Mouse (Mus musculus) spleen, adult 18-20 months (tissue): Measurements from ENCODE around the gene Mia.
A peak's percentile ranks its signal among the peaks of the same experiment; 100 is the strongest.

Experiments used
- DNase-seq, 2 experiments: peaks; one replicate each; pipeline ENCODE4 v3.0.0; 2022; ENCODE audit warnings: mixed read lengths in 2 of 2

Mia gene

DNA sequence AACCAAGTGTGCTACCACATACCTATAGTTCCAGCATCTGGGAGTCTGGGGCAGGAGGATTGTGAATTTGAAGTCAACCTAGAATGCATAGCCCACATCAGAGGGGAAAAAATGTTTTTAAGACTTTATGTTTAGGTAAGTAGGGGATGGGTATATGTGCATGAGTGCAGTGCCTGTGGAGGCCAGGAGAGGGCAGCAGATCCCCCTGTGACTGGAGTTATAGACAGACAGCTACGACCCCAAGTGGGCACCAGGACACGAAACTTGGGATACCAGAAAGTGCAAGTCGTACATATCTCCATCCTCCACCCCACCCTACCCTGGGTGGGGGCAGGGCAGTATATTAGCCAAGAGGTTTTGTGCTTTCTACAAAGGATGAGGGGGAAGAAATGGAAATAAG lies 4.0 kb upstream of the Mia start:
- peak in 1 of 2 experiments; percentile 41 for DNase-seq

DNA sequence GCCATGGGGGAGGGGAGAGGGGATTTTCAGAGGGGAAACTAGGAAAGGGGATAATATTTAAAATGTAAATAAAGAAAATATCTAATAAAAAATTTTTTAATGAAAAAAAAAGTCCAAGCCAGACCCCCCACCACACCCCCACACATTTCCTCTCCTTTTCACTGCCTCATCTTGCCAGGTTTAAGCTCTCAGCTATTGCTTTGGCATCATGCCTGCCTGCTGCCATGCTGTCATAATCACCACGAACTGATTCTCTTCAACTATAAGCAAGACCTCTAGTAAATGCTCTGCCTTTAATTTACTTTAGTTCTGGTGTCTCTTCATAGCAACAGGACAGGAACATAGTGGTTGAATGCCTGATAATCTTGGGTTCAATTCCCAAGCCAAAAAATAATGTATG lies 1.5 kb upstream of the Mia start:
- DNase-seq, result no peak

DNA sequence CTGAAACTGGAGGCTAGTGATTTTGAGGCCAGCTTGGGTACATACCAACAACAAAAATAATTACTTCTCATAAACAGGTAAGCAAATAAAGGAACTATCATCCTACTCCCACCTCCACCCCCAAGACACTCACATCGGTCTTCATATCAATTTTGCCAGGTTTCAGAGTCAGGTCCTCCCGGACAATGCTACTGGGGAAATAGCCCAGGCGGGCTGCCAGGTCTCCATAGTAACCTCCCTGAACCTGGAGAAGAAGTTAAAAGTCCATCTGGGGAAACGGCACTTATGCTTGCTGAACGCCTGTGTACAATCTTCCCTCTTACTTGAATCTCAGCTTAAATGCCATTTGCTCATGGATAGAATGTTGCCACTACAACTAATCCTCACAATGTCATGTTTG lies 921 bp downstream of the Mia start:
- no peak for DNase-seq

GRCm38 (mm10) chr7:27179217-27179918 lies 1.6 kb downstream of the Mia start:
- DNase-seq, result no peak

GRCm38 (mm10) chr7:27178324-27179216 lies 2.4 kb downstream of the Mia start, which contains the start of gene Rab4b:
TSS of gene Rab4b (minus strand) at chr7:27178896.
- peak; percentile 96 to 99 for DNase-seq

DNA sequence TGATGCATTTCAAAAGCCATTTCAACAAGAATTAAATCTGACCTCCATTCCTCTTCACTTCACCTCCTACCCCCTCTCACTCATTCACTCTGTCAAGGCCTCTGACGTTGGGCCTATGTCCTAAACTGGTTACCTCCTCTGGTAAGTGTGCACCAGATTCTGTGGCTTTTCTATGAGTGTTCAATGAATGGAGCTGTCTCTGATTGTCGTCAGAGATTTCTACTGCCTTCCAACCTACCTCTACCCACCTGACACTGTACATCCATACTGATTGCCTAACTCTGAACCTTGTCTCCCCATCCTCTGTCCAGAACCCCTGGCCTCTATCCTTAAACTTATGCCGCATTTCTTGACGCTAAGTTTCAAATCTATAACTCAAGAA lies 3.0 kb downstream of the Mia start:
- DNase-seq, result no peak

DNA sequence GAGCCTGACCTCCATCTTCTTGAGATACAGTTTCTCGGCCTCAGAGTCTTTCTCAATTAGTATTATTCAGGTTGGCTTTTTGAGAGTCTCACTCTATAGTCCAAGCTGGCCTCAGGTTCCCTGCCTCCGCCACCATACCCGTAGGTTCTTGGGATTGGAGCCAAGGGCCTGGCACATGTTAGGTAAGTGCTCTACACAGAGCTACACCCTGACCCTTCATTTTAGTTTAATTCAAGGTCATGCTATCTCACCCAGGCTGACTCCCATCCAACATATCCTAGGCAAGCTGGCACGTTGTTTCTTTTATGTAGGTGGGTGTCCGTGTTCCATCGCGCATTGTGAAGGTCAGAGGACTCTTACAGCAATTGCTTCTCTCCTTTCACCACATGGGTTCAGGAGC lies 6.1 kb downstream of the Mia start:
- DNase-seq, result no peak

- no peak for DNase-seq
Observed at GRCm38 (mm10) chr7:27174496-27174895, 6.5 kb downstream of the Mia start.

DNA sequence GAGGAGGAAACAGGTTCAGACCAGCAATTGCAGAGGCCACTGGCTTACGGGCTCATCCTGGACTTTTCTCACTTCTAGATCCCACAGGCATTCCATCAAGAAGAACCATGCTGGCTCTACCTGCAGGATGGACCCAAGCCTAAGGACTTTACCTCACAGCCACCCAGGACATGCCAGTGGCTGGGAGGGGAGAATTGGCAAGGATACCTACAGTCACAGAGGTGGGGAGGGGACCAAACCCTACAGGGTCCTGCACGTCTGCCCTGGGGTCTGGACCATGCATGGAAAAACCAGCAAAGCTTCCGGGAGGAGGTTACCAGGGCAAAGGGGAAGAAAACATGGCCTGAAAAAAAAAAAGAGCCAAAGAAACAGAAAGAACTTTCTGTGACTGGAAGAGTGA lies 10.0 kb downstream of the Mia start:
- no peak for DNase-seq

GRCm38 (mm10) chr7:27168371-27168770 lies 12.6 kb downstream of the Mia start:
- no peak for DNase-seq

DNA sequence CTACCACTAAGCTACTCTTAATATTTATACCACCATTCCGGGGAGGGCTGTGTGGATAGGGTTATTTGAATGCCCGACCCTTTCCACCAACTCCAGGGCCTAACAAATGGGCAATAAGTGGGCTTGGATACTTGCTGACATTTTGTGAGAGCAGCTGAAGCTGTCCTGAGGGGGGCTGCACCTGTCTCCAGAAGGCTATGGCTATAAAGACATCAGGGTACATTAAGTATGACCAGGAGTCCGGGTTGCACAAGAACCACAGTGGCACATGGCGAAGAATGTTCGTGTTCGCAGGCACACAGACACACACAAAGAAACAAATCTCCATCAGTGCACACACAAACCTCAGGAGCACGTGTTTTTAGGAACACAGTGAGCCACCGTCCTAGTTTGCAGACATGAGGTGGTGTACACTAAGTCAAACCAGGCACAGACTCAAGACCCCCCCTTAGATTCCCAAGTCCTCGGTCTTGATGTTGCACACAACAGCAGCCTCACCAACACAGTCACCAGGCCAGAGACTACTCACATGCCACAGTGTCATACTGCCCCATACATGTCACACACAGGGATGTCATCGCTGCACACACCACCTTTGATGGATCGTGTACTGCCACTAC lies 13.4 kb downstream of the Mia start:
- DNase-seq, result no peak

DNA sequence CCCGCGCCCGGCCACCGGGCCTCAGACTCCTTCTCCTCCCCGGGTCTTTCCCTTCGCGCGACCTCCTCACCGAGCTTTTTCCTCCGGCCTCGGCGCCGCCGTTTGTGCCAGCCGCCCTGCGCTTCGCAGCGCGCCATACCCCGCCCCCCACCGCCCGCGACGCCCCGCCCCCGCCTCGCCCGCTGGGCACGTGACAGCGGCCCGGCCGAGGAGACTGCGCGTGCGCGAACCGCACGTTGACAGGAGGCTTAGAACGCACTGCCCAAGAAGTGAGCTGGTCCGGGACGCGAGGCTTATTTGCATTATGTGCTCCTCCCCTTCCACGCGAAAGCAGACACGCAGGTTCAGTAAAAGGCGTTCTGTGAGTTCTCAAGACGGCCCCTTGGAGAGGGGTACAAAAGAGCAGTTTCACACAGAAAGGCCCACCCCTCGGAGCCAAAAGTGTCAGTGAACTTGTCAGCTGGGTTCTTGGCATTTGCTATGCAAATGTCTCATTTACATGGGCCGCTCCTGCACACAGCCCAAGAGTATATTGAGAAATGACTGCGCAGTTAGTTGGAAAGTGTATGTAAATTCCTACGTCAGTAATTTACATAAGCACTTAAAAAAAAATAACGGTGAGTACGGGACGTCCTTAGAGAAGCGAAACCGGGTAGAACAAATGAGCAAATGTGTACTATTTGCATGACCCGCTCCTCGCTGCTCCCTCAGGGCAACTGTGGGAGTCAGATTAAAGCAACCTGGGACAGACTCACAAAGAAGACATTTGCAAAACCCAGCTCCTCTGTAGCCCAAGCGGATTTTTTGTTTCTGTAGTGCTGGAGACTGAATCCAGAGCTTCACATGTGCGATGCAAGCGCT lies 14.1 kb downstream of the Mia start, which contains the start of gene Egln2:
Gene Egln2 (minus strand): TSS at position 189 of the 861 bp plus-strand sequence.
- DNase-seq, result peak; percentile 93 to 94

GRCm38 (mm10) chr7:27166229-27166613 lies 14.7 kb downstream of the Mia start:
- peak; percentile 84 to 87 for DNase-seq

GRCm38 (mm10) chr7:27165696-27166095 lies 15.3 kb downstream of the Mia start:
- no peak for DNase-seq

DNA sequence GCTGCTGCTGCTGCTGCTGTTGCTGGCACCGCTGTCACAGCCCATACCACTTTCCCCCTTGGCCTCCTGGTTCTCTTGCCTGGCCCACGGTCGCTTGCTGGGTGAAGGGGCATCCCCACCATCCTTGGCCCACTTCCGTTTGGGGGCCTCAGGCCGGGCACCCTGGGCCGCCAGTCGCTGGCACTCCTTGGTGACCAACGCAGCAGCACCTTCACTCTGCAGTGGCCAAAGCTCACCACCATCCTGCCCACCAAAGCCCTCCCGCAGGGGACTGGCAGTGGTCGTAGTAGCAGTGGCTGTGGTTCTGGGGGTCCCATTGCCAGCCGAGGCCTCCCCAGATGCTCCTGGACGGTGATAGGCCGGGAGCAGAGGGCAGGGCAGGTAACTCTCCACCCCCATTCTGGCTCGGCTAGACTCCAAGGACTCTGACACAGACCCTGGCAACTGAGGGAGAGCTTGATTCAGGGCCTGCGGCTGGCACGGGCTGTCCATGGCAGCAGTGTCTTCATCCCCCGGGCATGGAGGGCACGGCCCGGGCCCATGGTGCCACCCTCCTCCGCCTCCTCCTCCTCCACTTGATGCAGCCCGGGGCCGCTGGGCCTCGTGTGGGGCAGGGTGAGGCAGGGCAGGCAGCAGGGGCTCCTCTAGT lies 15.8 kb downstream of the Mia start:
- DNase-seq, result peak in 1 of 2 experiments; percentile 33

DNA sequence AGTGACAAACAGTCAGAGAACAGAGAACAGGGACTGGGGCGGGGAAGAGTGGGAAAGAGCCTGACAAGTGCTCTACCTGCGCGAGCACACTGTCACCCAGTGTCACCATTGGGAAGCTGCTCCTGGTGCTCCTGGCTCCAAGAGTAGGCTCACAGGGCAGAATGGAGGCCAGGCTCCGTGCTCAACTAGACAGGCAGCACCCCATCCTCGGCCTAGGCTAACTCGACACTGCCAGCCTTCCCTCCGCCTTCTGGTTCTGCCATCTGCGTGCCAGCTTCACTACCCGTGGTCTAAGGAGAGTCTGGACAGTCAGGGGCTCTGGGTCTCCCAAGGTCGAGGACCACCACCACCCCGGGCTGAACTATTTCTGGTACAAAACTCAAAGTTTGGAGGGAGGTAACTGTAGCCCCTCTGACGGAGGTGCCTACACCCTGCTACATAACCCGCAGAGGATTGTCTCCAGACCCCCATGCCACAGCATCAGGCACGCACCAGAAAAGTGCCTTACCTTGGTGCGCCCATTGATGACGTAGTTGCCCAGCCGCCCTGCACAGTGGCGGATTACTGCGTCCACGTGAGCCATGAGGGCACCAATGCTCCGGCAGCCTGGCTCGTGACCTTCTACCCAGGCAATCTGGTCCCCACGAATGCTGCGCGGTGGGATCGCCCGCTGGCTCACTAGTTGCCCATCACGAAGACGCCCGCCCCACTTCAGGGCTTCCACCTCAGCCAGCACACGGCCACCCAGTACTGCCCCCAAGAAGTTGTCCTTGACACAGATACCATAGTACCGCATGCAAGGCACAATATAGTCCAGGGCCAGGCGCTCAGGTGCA lies 16.6 kb downstream of the Mia start:
- DNase-seq, result no peak

GRCm38 (mm10) chr7:27163450-27163805 lies 17.5 kb downstream of the Mia start:
- DNase-seq, result no peak

- DNase-seq, result no peak
Observed at GRCm38 (mm10) chr7:27162780-27163449, 18.0 kb downstream of the Mia start.

DNA sequence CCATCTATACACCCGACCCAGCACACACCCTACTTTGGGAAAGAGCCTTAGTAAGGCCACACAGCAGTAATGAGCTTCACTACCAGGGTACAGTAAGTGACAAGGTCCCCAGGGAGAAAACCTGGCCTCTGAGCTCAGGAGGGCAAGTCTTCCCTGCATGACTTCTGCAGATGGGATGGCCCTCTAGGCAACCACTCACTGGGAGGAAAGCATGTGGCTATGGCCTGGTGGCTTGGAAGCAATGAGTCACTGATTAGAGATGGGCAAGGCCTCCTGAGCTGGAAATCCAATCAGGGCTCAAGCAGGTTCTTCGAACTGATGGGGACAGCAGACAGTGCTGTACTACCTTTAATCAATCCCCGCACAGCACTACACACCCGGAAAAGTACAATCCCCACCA lies 19.2 kb downstream of the Mia start:
- no peak for DNase-seq

GRCm38 (mm10) chr7:27160921-27161320 lies 20.0 kb downstream of the Mia start:
- DNase-seq, result no peak

GRCm38 (mm10) chr7:27159882-27160281 lies 21.1 kb downstream of the Mia start:
- peak; percentile 79 to 88 for DNase-seq
